Mouse (Mus musculus): ENCODE data around the gene Pip5k1c.

Gene Pip5k1c

GRCm38 (mm10) chr10:81302781-81303218 is 10.0 kb downstream of the Pip5k1c start:
- no peak for DNase-seq (ENCODE audit: low read depth, low spot score)

GRCm38 (mm10) chr10:81303258-81303657 is 10.5 kb downstream of the Pip5k1c start:
- DNase-seq (ENCODE audit: low read depth, low spot score): no peak

GRCm38 (mm10) chr10:81303761-81304160 is 11.0 kb downstream of the Pip5k1c start:
- no peak for DNase-seq (ENCODE audit: low read depth, low spot score)

- DNase-seq (ENCODE audit: low read depth, low spot score): peak; percentile 50
Observed at GRCm38 (mm10) chr10:81304597-81305238, 12.0 kb downstream of the Pip5k1c start.

- DNase-seq (ENCODE audit: low read depth, low spot score): no peak
Observed at GRCm38 (mm10) chr10:81305663-81306062, 12.9 kb downstream of the Pip5k1c start.

- no peak for DNase-seq (ENCODE audit: low read depth, low spot score)
Observed at GRCm38 (mm10) chr10:81306173-81306668, 13.5 kb downstream of the Pip5k1c start.

GRCm38 (mm10) chr10:81306837-81307682 is 14.3 kb downstream of the Pip5k1c start:
- DNase-seq (ENCODE audit: low read depth, low spot score): no peak

- no peak for DNase-seq (ENCODE audit: low read depth, low spot score)
Observed at GRCm38 (mm10) chr10:81309571-81309970, 16.8 kb downstream of the Pip5k1c start.

GRCm38 (mm10) chr10:81313581-81313980 is 20.8 kb downstream of the Pip5k1c start:
- DNase-seq (ENCODE audit: low read depth, low spot score): no peak

- no peak for DNase-seq (ENCODE audit: low read depth, low spot score)
Observed at GRCm38 (mm10) chr10:81314201-81314600, 21.4 kb downstream of the Pip5k1c start.

- no peak for DNase-seq (ENCODE audit: low read depth, low spot score)
Observed at GRCm38 (mm10) chr10:81315587-81315986, 22.8 kb downstream of the Pip5k1c start.

- DNase-seq (ENCODE audit: low read depth, low spot score): no peak
Observed at GRCm38 (mm10) chr10:81316338-81317060, 23.7 kb downstream of the Pip5k1c start.

- no peak for DNase-seq (ENCODE audit: low read depth, low spot score)
Observed at GRCm38 (mm10) chr10:81317273-81317672, 24.5 kb downstream of the Pip5k1c start.

- DNase-seq (ENCODE audit: low read depth, low spot score): no peak
Observed at GRCm38 (mm10) chr10:81318589-81319329, 26.0 kb downstream of the Pip5k1c start.

- no peak for DNase-seq (ENCODE audit: low read depth, low spot score)
Observed at GRCm38 (mm10) chr10:81319330-81319699, 26.6 kb downstream of the Pip5k1c start.

GRCm38 (mm10) chr10:81319741-81320549 is 27.2 kb downstream of the Pip5k1c start:
- DNase-seq (ENCODE audit: low read depth, low spot score): no peak

- DNase-seq (ENCODE audit: low read depth, low spot score): peak; percentile 100
Observed at GRCm38 (mm10) chr10:81320550-81321347, 28.0 kb downstream of the Pip5k1c start, which contains the start of gene Cactin. Cactin (plus strand) TSS chr10:81321103.

- DNase-seq (ENCODE audit: low read depth, low spot score): no peak
Observed at GRCm38 (mm10) chr10:81321436-81321835, 28.7 kb downstream of the Pip5k1c start.

- DNase-seq (ENCODE audit: low read depth, low spot score): no peak
Observed at GRCm38 (mm10) chr10:81322444-81322843, 29.7 kb downstream of the Pip5k1c start.

Data from retina, postnatal 7 days (tissue).